Mouse (Mus musculus) liver, postnatal 0 days (tissue): ENCODE measurements around the gene Cdk14.

Source experiments
- CTCF ChIP-seq: sonication (generic); IDR thresholded peaks from 2 replicates; pipeline ENCODE4 v1.5.1; 2016; ENCODE audit warnings: antibody characterized with exemption, low read depth
- EP300 ChIP-seq: IDR thresholded peaks from 2 replicates; pipeline ENCODE4 v1.6.1; 2016; ENCODE audit warnings: antibody characterized with exemption, low read depth, mild to moderate bottlenecking

DNA sequence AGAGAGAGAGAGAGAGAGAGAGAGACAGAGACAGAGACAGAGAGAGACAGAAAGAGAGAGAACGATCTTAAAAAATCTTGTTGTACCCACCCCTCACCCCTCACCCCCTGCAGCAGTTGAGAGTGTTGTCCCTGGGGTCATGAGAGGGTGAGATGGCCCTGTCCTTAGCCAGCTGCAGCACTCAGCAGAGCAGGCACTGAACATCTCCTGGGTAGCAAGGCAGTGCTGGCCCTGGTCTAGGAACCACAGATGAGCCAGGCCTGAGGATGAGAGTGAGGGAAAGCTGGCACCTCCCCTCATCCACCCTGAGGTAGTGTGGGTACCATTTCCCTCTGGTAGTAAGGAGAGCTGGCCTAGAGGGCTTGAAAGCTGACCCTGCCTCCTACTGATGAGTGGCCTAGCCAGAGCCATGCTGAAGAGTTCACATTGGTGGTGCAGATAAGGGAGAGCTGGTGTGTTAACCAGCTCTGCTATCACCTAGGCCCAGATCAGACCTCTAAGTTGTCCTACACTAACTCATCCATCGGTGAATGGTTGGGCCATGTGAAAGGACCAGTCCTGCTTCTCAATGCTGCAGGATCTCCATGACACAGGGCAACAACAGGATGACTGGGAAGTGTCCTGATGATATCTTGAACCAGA, 173.5 kb downstream of the Cdk14 start:
- TF ChIP-seq CTCF (no peak), EP300 (no peak)
